Mouse (Mus musculus): ENCODE measurements around the gene Atl3.
A peak's percentile ranks its signal among the peaks of the same experiment; 100 is the strongest.

The Atl3 gene

DNA sequence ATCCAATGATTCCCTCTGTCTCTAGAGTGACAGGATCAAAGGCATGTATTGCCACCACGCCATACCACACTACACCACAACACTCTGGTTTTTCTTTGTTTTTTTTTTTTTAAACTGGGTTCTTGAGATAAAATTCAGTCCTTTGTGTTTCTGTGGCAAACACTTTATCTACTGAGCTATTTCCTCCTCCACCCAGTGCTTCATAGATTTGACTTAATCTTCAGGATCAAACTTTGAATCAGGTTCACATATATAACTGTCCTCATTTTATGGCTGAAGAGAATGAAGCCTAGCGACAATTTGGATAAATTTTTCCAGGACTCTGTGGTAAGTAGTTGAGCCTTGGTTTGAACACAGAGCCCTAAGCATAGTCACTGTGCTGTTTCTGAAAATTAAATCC, 69.8 kb downstream of the Atl3 start:
- no peak for DNase-seq

DNA sequence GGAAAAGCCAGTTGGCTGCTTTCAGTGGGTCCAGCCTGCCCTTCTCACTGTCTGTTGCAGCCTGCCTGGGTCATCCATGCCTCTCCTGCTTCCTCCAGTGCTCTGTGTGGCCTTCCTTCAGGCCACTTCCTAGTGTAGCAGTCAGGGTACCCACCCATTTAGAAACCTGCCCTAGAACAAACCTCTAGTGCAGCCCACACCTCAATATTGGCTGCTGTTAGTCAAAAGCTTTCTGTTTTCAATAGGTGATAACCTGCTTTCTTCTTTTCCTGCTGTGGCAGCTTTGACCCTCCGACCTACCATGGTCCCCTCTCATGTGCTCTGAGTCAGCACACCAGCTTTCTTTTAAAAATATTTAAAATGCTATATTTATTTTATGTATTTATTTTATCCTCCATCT, 70.6 kb downstream of the Atl3 start:
- no peak for DNase-seq

DNA sequence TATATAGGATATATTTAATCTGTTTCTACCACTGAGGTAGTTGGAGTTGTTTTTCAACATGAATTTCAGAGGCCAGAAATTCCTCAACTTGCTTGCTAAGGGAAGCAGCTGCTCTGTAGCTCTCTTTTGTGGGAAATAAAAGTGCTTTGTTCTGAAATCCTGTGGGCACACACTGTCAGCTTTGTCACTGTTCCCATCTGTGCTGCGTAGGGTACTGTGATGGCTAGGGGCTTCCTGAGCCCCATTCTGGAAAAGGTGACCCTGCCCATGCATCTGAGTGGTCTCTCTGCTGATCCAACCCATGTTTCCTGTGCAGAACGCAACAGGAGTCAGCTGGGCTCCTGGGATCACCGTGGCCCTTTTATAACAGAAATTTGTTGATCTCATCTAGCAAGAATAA, 73.0 kb downstream of the Atl3 start:
- peak; percentile 23 for DNase-seq

- no peak for DNase-seq
Measured at GRCm38 (mm10) chr19:7568364-7568763, 74.5 kb downstream of the Atl3 start.

DNA sequence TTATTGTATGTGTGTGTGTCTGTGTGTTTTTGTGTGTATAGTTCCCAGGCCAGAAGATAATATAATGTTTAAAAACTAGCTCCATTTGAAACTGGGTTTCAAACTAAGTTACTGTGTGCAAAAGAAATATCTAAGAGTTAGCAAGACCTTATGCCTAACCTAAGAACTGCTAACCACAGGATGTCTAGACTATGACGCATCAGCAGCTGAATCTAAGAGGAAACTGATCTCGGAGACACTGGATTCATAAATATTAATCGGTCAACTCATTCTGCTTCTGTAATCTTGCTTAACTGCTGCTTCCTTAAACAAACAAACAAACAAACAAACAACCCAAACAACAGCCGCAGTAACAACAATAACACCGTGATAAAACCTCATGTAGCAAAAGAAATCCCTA, 75.8 kb downstream of the Atl3 start:
- DNase-seq = no peak

GRCm38 (mm10) chr19:7576180-7576579, 82.3 kb downstream of the Atl3 start:
- DNase-seq = no peak

GRCm38 (mm10) chr19:7577710-7578109, 83.9 kb downstream of the Atl3 start:
- DNase-seq = no peak

- no peak for DNase-seq
Measured at GRCm38 (mm10) chr19:7581042-7581441, 87.2 kb downstream of the Atl3 start.

GRCm38 (mm10) chr19:7583101-7583500, 89.3 kb downstream of the Atl3 start:
- DNase-seq = no peak

DNA sequence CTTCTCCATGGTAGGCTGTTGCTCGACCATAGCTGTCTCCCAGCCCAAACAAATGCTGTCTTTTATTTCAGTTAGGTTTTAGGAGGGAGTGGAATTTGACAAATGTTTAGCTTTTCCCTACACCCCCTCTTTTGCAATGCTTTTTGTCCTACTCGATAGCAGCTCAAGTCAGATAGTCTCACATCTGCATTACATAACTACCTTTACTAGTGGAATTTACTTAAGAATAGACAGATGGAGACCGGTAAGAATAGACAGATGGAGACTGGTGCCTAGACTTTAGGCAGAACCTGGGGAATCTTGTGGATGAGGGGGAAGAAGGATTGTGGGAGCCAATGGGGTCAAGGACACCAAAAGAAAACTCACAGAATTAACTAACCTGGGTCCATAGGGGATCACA, 89.8 kb downstream of the Atl3 start:
- DNase-seq = no peak

DNA sequence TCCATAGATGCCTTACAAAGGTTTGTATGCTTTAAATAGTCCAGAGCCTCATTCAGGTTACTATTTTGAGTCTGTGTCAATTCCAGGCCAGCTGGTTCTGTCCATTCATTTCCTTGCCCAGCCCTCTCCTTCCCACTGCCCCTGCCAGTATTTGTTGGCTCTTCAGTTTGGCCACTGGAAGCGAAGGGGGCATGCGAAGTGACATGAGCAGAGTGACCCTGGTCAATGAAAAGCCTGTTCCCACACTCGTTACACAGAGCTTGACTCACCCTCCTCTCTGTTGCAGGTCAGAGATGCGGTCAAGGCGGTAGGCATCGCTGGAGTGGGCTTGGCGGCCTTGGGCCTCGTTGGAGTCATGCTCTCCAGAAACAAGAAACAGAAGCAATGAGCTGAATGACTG, 91.4 kb downstream of the Atl3 start:
- no peak for DNase-seq

DNA sequence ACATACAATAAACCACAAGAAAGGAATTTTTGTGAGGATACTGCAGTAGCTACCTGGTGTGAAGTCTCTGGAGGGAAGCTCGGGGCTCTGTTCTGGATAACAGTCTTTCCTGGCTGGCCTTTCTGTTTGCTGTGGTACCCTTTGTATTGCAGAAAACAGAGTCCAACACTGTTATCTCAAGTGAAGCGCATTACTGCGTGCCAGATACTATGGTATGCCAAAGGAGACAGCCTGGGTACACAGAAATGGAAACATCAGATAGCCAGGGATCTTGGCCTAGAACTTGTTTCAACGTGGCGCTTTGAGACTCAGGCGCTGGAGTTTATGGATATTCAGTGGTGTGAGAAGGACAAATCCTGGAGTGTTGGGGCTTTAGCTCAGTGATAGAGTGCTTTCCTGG, 91.9 kb downstream of the Atl3 start:
- no peak for DNase-seq

Measured in right cerebral cortex, postnatal 25 days (tissue).